ENCODE assay signal across 8 mouse cellular contexts in the genomic region with DNA sequence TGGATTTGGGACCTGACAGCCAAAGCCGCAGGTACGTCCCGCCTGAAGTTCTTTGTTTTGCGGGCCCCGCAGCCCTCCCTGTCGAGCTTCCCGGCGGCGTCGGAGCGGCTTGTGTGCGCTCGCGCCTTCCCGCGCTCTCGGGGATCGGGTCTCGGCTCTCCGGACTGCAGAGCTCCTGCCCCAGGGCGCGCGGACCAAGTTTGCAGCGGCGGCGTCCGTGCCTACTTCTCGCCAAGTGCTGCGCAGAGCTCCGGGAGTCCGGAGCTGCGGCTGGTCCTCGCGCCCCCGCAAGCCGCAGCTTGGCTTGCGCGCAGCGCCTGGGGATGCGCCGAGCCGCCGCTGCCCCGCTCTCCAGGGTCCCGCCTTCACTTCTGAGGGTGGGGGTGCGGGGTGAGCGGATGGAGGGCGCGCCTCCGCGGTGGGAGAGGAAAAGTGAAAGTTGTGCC. TPM values are rescaled to one million over a fixed set of nuclear protein-coding genes. Genes with fewer than 3 reads are reported as not detected.
DNase-seq lines count a peak whose midpoint lies in the region; ATAC-seq and TF ChIP-seq lines count a peak whose summit lies in the region.

No protein-coding gene starts in this region.

- H3K9me3 ChIP-seq in embryonic facial prominence, embryonic 14.5 days (ENCODE audit: control insufficient read depth, low read length): no peaks in the 10 kb centered on the region
- H3K9me3 ChIP-seq in heart, embryonic 14.5 days (ENCODE audit: control insufficient read depth, low read length): no peaks in the 10 kb centered on the region

- TF ChIP-seq CTCF in small intestine, adult 2 months (IDR thresholded peaks at IDR 0.05; ENCODE audit: extremely low read depth, insufficient read length, insufficient replicate concordance, low read depth, low read length): no peak

- peaks cover 24% of the 10 kb centered on the region for H3K4me1 ChIP-seq in embryonic facial prominence, embryonic 14.5 days (ENCODE audit: control insufficient read depth, insufficient read depth, low read length)
- H3K4me1 ChIP-seq in heart, embryonic 14.5 days (ENCODE audit: control insufficient read depth in 2 of 2, insufficient read depth in 2 of 2, low read length in 2 of 2): 0 out of 4 replicates have a peak, but pooled peaks cover 0 to 4% of the 10 kb centered on the region in 2 experiments
- H3K4me1 ChIP-seq in small intestine, adult 2 months (ENCODE audit: control insufficient read depth, insufficient read depth, insufficient read length, low read length): no peaks in the 10 kb centered on the region

- no peak for ATAC-seq in embryonic facial prominence, embryonic 14.5 days (ENCODE audit: low read depth)
- no peak for ATAC-seq in heart, embryonic 14.5 days (ENCODE audit: insufficient number of reproducible peaks, insufficient read depth, low FRiP score, low read depth)

- H3K27ac ChIP-seq in embryonic facial prominence, embryonic 14.5 days (replicated peaks; ENCODE audit: low read depth, low read length): peak overlapping the region; percentile 99
- H3K27ac ChIP-seq in heart, embryonic 14.5 days (replicated peaks in 1 of 2; ENCODE audit: control insufficient read depth in 1 of 2, insufficient read depth in 1 of 2, low read depth in 2 of 2, low read length in 2 of 2): peak overlapping the region; percentile 39 to 84
- H3K27ac ChIP-seq in small intestine, adult 2 months (ENCODE audit: insufficient read depth, low read depth, low read length): no peak overlapping the region

- DNase-seq in thymus, postnatal 4 days: peak; percentile 19
- no peak for DNase-seq in thymus, postnatal 14 days
- peak; percentile 60 for DNase-seq in embryonic facial prominence, embryonic 14.5 days (ENCODE audit: low spot score)
- DNase-seq in left cerebral cortex, postnatal 36 days (ENCODE audit: low spot score in 2 of 2): peak; percentile 16 to 31
- peak; percentile 53 for DNase-seq in mesoderm, embryonic 11.5 days (ENCODE audit: low read depth, low spot score)
- no peak for DNase-seq in B cell, adult 2 months

- TF ChIP-seq POLR2A in small intestine, adult 2 months (IDR thresholded peaks at IDR 0.05; ENCODE audit: low read depth, low read length): no peak

- H3K4me3 ChIP-seq in embryonic facial prominence, embryonic 14.5 days (ENCODE audit: low read depth, low read length): peak overlapping the region; percentile 96
- peak overlapping the region; percentile 56 to 71 for H3K4me3 ChIP-seq in heart, embryonic 14.5 days (ENCODE audit: control insufficient read depth in 1 of 2, insufficient read depth in 1 of 2, low read depth in 1 of 2, low read length in 2 of 2)
- peak overlapping the region; percentile 65 for H3K4me3 ChIP-seq in small intestine, adult 2 months (ENCODE audit: low read depth, low read length)

- H3K9ac ChIP-seq in embryonic facial prominence, embryonic 14.5 days (ENCODE audit: low read depth, low read length): peak overlapping the region; percentile 98
- H3K9ac ChIP-seq in heart, embryonic 14.5 days (ENCODE audit: low read length): peak overlapping the region; percentile 79

- H3K27me3 ChIP-seq in embryonic facial prominence, embryonic 14.5 days (replicated peaks; ENCODE audit: control insufficient read depth, insufficient read depth, low read length): no peaks in the 10 kb centered on the region
- H3K27me3 ChIP-seq in heart, embryonic 14.5 days (ENCODE audit: control insufficient read depth, insufficient read depth, low read length): peaks cover 33% of the 10 kb centered on the region
- peaks cover 2% of the 10 kb centered on the region; the same call in 1 of the 2 replicates for H3K27me3 ChIP-seq in small intestine, adult 2 months (ENCODE audit: control insufficient read depth, insufficient read depth, low read length)

- under 1% methylated on average over 41 of the region's 51 CpGs for WGBS in embryonic facial prominence, embryonic 14.5 days
- WGBS in heart, embryonic 14.5 days: under 1% methylated on average over 41 of the region's 51 CpGs
- 3% methylated on average over 51 of the region's 51 CpGs for WGBS in small intestine, adult 2 months

- no peaks in the 10 kb centered on the region for H3K36me3 ChIP-seq in embryonic facial prominence, embryonic 14.5 days (ENCODE audit: control insufficient read depth, insufficient read depth, low read length)
- H3K36me3 ChIP-seq in heart, embryonic 14.5 days (ENCODE audit: control insufficient read depth, insufficient read depth, low read length): no peaks in the 10 kb centered on the region
- H3K36me3 ChIP-seq in small intestine, adult 2 months (ENCODE audit: control insufficient read depth, insufficient read depth, low read length): no peaks in the 10 kb centered on the region

- peak overlapping the region; percentile 57 for H3K4me2 ChIP-seq in embryonic facial prominence, embryonic 14.5 days (ENCODE audit: low read depth, low read length)
- peak overlapping the region; percentile 84 for H3K4me2 ChIP-seq in heart, embryonic 14.5 days (ENCODE audit: low read length)

- intact Hi-C loops in left cerebral cortex, postnatal 36 days (cut with DNase I): loop anchor here (10.0 kb wide), 2 partner anchors 81 to 251 kb away; no protein-coding TSS in a partner anchor

RNA-seq across cellular contexts. Expression of gene Gli3, which starts 1.1 kb away (rescaled TPM):
- polyA plus RNA-seq in embryonic facial prominence, embryonic 14.5 days (2014; fragmentation: Nextera tagmentation; extraction: Ambion mirVana): 20.5 and 22.2 TPM in 2 replicates
- polyA plus RNA-seq in heart, embryonic 14.5 days (2014; fragmentation: Nextera tagmentation; extraction: Ambion mirVana): 6.2 and 7.0 TPM in 2 replicates
- 1 to 10 TPM; 9.3 to 9.5 TPM for total RNA-seq in left cerebral cortex, postnatal 36 days (2021)
- polyA plus RNA-seq in small intestine, adult 2 months (2012; rRNA removed): 0.96 and 1.1 TPM in 2 replicates

Comparison
In these comparisons a context has a peak if more than half of its experiments do, and no peak if none do; other contexts are left out.
1. DNase-seq: peak in thymus, postnatal 4 days (single experiment), embryonic facial prominence, embryonic 14.5 days (single experiment), left cerebral cortex, postnatal 36 days (2 of 2) and mesoderm, embryonic 11.5 days (single experiment); none in thymus, postnatal 14 days (single experiment) and B cell, adult 2 months (0 of 2).
2. Peak in every context shown above with its lines, with median percentiles within 50 percentile points of each other: H3K4me3 ChIP-seq.